Mouse (Mus musculus) MEL (cell line): ENCODE data around the gene Ceacam2. TPM values are rescaled to one million over a fixed set of nuclear protein-coding genes. Genes with fewer than 3 reads are reported as not detected.
"Not testable (repeated sequence)": the region's sequence is repeated elsewhere in the genome, so short reads cannot be mapped to it uniquely, and the experiment has no call there.

Experiments
- DNase-seq: peaks from one replicate; pipeline ENCODE4 v3.0.0; 2011; ENCODE audit warnings: low read depth, low spot score
- H3K27ac ChIP-seq: 2 replicates; pipeline ENCODE4 v1.5.1; 2012; ENCODE audit warnings: low read depth, mild to moderate bottlenecking, control low read depth, low read length, moderate library complexity; ENCODE audit not compliant: control insufficient read depth
- H3K27me3 ChIP-seq, 2 experiments: fragments of 150-350 bp in 1 of 2; sonication (generic) in 1 of 2; 2 replicates each; pipeline ENCODE4 v1.6.1; 2012; ENCODE audit warnings: low read length in 2 of 2, mild to moderate bottlenecking in 2 of 2, improper control_type of control experiment in 1 of 2, moderate library complexity in 1 of 2; ENCODE audit not compliant: insufficient read depth in 2 of 2, control insufficient read depth in 1 of 2
- H3K36me3 ChIP-seq, 2 experiments: 2 replicates each; pipeline ENCODE4 v1.6.1; 2012 to 2014; ENCODE audit warnings: low read length in 2 of 2, improper control_type of control experiment in 1 of 2, inconsistent platforms in 1 of 2, mild to moderate bottlenecking in 1 of 2; ENCODE audit not compliant: insufficient read depth in 2 of 2, control insufficient read depth in 1 of 2
- H3K4me1 ChIP-seq, 2 experiments: fragments of 150-350 bp in 1 of 2; sonication (generic) in 1 of 2; 2 replicates each; pipeline ENCODE4 v1.6.1; 2012; ENCODE audit warnings: low read length in 2 of 2, improper control_type of control experiment in 1 of 2, mild to moderate bottlenecking in 1 of 2; ENCODE audit not compliant: insufficient read depth in 2 of 2, control insufficient read depth in 1 of 2
- H3K4me3 ChIP-seq, 2 experiments: fragments of 150-350 bp in 1 of 2; sonication (generic) in 1 of 2; 2 replicates each; pipeline ENCODE4 v1.5.1; 2012; ENCODE audit warnings: low read depth in 2 of 2, low read length in 2 of 2, mild to moderate bottlenecking in 2 of 2, moderate library complexity in 2 of 2, control low read depth in 1 of 2, improper control_type of control experiment in 1 of 2; ENCODE audit not compliant: control insufficient read depth in 1 of 2, insufficient read depth in 1 of 2
- H3K79me2 ChIP-seq: 2 replicates; pipeline ENCODE4 v1.6.1; 2012; ENCODE audit warnings: mild to moderate bottlenecking, low read length, moderate library complexity; ENCODE audit not compliant: control insufficient read depth, poor library complexity, insufficient read depth
- H3K9ac ChIP-seq: 2 replicates; pipeline ENCODE4 v1.6.1; 2012; ENCODE audit warnings: low read depth, mild to moderate bottlenecking, control low read depth, low read length, moderate library complexity; ENCODE audit not compliant: control insufficient read depth, poor library complexity, severe bottlenecking
- H3K9me3 ChIP-seq: fragments of 150-350 bp; sonication (generic); replicated peaks from 2 replicates; pipeline ENCODE4 v1.6.1; 2012; ENCODE audit warnings: mild to moderate bottlenecking, low read length, improper control_type of control experiment, moderate library complexity; ENCODE audit not compliant: insufficient read depth
- BHLHE40 ChIP-seq: IDR thresholded peaks from 2 replicates; pipeline ENCODE4 v1.6.1; 2012; ENCODE audit warnings: low read depth, mild to moderate bottlenecking, inconsistent platforms, low read length, improper control_type of control experiment, borderline replicate concordance
- CHD2 ChIP-seq: IDR thresholded peaks from 2 replicates; pipeline ENCODE4 v1.6.1; 2011; ENCODE audit warnings: low read length, improper control_type of control experiment
- CTCF ChIP-seq, 3 experiments: IDR thresholded peaks in 2 of 3; conservative IDR thresholded peaks in 1 of 3; 2 replicates each; pipeline ENCODE4 v1.5.1; 2011 to 2012; ENCODE audit warnings: low read length in 3 of 3, low read depth in 2 of 3, mild to moderate bottlenecking in 2 of 3, improper control_type of control experiment in 1 of 3, inconsistent platforms in 1 of 3, mixed read lengths in 1 of 3, moderate library complexity in 1 of 3; ENCODE audit not compliant: control insufficient read depth in 1 of 3, insufficient read depth in 1 of 3, poor library complexity in 1 of 3, severe bottlenecking in 1 of 3
- ELF1 ChIP-seq: IDR thresholded peaks from 2 replicates; pipeline ENCODE4 v1.6.1; 2014; ENCODE audit warnings: low read depth, mild to moderate bottlenecking, inconsistent platforms, low read length, improper control_type of control experiment, moderate library complexity
- ETS1 ChIP-seq: IDR thresholded peaks from 2 replicates; pipeline ENCODE4 v1.6.1; 2012; ENCODE audit warnings: low read depth, mild to moderate bottlenecking, inconsistent platforms, low read length, improper control_type of control experiment, moderate library complexity
- GABPA ChIP-seq: IDR thresholded peaks from 2 replicates; pipeline ENCODE4 v1.6.1; 2012; ENCODE audit warnings: low read depth, mild to moderate bottlenecking, inconsistent platforms, low read length, improper control_type of control experiment, moderate library complexity
- GATA1 ChIP-seq: IDR thresholded peaks from 2 replicates; pipeline ENCODE4 v1.6.1; 2011; ENCODE audit warnings: low read depth, low read length, improper control_type of control experiment
- HCFC1 ChIP-seq: IDR thresholded peaks from 2 replicates; pipeline ENCODE4 v1.6.1; 2012; ENCODE audit warnings: low read depth, mild to moderate bottlenecking, inconsistent platforms, low read length, improper control_type of control experiment, moderate library complexity
- MAX ChIP-seq: IDR thresholded peaks from 2 replicates; pipeline ENCODE4 v1.6.1; 2011; ENCODE audit warnings: low read length, improper control_type of control experiment
- MAZ ChIP-seq: IDR thresholded peaks from 2 replicates; pipeline ENCODE4 v1.6.1; 2012; ENCODE audit warnings: low read depth, mild to moderate bottlenecking, inconsistent platforms, low read length, improper control_type of control experiment
- MEF2A ChIP-seq: IDR thresholded peaks from 2 replicates; pipeline ENCODE4 v1.6.1; 2014; ENCODE audit warnings: low read depth, mild to moderate bottlenecking, inconsistent platforms, low read length, improper control_type of control experiment; ENCODE audit not compliant: poor library complexity, insufficient replicate concordance, severe bottlenecking; ENCODE audit errors: extremely low read depth
- TBP ChIP-seq: IDR thresholded peaks from 2 replicates; pipeline ENCODE4 v1.8.0; 2011; ENCODE audit warnings: low read depth, low read length, improper control_type of control experiment
- TCF12 ChIP-seq: IDR thresholded peaks from 2 replicates; pipeline ENCODE4 v1.6.1; 2014; ENCODE audit warnings: low read depth, mild to moderate bottlenecking, inconsistent platforms, low read length, improper control_type of control experiment, moderate library complexity
- USF1 ChIP-seq: IDR thresholded peaks from 2 replicates; pipeline ENCODE4 v1.6.1; 2014; ENCODE audit warnings: low read depth, mild to moderate bottlenecking, inconsistent platforms, low read length, improper control_type of control experiment, moderate library complexity
- ZNF384 ChIP-seq: IDR thresholded peaks from 2 replicates; pipeline ENCODE4 v1.6.1; 2012; ENCODE audit warnings: low read depth, mild to moderate bottlenecking, inconsistent platforms, low read length, improper control_type of control experiment
- polyA plus RNA-seq, 2 experiments: library from polyadenylated mRNA; stranded (reverse) in 1 of 2; unstranded in 1 of 2; fragments of >175 nt in 1 of 2; fragments of >200 nt in 1 of 2; gene quantifications; 2 replicates each; pipeline versions ENCODE4 v1.2.1 to v1.2.4; 2012; ENCODE audit warnings: low replicate concordance in 2 of 2, low read depth in 1 of 2; ENCODE audit not compliant: insufficient read length in 2 of 2, insufficient read depth in 1 of 2, missing spikeins in 1 of 2
- total RNA-seq: library from RNA; depleted of rRNA; stranded (reverse); fragments of 300-350 nt; gene quantifications from 2 replicates; pipeline ENCODE4 v1.2.3, GENCODE M21; 2012

Ceacam2 gene
- total and polyA plus RNA-seq, 3 experiments: 0.13 TPM; not detected in 2

DNA sequence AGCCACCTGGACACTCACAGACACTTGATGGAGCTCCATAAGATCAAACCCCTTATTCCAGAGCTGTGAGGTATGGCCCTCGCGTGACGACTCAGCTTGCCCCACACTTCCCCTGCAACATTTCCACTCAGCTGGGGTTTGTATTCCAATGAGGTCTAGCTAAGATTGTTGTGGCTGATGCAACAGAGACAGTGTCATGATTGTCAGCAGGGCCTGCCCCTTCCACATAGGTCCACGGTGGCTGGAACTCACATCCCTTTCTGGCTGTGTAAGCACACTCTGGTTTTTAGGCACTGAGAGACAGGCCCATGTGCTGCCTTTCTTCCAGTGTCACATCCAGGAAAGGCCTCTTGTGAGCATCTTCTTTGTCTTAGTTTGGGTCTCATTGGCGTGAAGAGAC, 45.0 kb upstream of the Ceacam2 start:
- Histone ChIP-seq H3K9me3 (no peaks in the 10 kb centered on the region), H3K79me2 (no peaks in the 10 kb centered on the region), H3K36me3 (no peaks in the 10 kb centered on the region), H3K27me3 (no peaks in the 10 kb centered on the region), H3K4me3 (no peak overlapping the region), H3K9ac (no peak overlapping the region), H3K27ac (no peak overlapping the region), H3K4me1 (no peaks in the 10 kb centered on the region)
- TF ChIP-seq MAX: no peak
- no peak for TF ChIP-seq CHD2
- no peak for TF ChIP-seq ELF1
- TF ChIP-seq USF1: no peak
- TF ChIP-seq GATA1: no peak
- no peak for TF ChIP-seq BHLHE40
- no peak for DNase-seq

GRCm38 (mm10) chr7:25582301-25582810, 42.7 kb upstream of the Ceacam2 start:
- no peaks in the 10 kb centered on the region for H3K36me3 ChIP-seq
- no peaks in the 10 kb centered on the region for H3K4me1 ChIP-seq
- H3K27me3 ChIP-seq: no peaks in the 10 kb centered on the region
- DNase-seq: no peak
- no peak overlapping the region for H3K9ac ChIP-seq
- no peak overlapping the region for H3K27ac ChIP-seq
- H3K79me2 ChIP-seq: no peaks in the 10 kb centered on the region
- no peaks in the 10 kb centered on the region for H3K9me3 ChIP-seq
- H3K4me3 ChIP-seq: no peak overlapping the region
- TF ChIP-seq ELF1 (no peak), CTCF (IDR thresholded peaks at IDR 0.05 in 2 of 3, conservative IDR thresholded peaks at IDR 0.05 in 1 of 3; ENCODE audit: control insufficient read depth in 1 of 3, insufficient read depth in 1 of 3, low read depth in 2 of 3, low read length in 3 of 3, poor library complexity in 1 of 3, severe bottlenecking in 1 of 3) (no peak), MEF2A (no peak), GABPA (no peak), TCF12 (no peak), ETS1 (no peak), MAZ (no peak), TBP (no peak), HCFC1 (no peak), ZNF384 (no peak)

GRCm38 (mm10) chr7:25579441-25579840, 39.8 kb upstream of the Ceacam2 start:
- H3K4me1 ChIP-seq: no peaks in the 10 kb centered on the region
- no peaks in the 10 kb centered on the region for H3K27me3 ChIP-seq
- H3K36me3 ChIP-seq: no peaks in the 10 kb centered on the region
- DNase-seq: no peak
- H3K9ac ChIP-seq: no peak overlapping the region
- H3K27ac ChIP-seq: no peak overlapping the region
- no peaks in the 10 kb centered on the region for H3K9me3 ChIP-seq
- no peak overlapping the region for H3K4me3 ChIP-seq
- H3K79me2 ChIP-seq: no peaks in the 10 kb centered on the region
- no peak for TF ChIP-seq ELF1

DNA sequence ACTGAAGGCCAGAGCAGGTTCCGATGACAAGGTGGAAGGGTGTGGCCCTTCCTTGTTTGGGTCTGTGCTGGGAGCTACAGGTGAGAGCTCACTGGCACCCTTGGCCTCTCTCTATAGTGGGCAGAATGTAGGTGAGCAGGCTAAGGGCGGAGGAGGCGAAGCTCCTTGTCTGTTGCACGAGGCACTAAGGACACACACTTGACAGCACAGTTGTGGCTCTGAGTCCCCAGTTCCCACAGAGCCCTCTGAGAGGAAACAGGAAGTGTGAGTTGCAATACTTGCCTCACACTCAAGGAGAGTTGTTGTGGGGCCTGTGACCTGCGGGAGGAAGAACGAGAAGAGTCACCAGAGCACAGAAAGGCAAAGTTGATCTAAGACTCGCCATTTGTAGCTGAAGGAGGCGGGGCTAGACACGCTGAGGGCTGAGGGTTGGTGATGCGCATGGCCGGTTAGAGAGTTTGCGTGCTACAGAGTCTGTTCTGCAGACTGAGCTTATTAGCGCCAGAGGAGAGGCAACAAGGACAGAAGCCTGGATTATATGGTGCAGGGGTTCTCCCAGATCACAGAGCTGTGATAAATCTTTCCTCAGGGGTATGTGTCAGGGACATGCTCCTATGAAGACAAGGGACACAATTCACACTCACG, 37.3 kb upstream of the Ceacam2 start:
- H3K4me3 ChIP-seq, H3K79me2 ChIP-seq, H3K9me3 ChIP-seq, H3K36me3 ChIP-seq, H3K27ac ChIP-seq, H3K9ac ChIP-seq, H3K4me1 ChIP-seq, DNase-seq, H3K27me3 ChIP-seq: not testable (repeated sequence)

DNA sequence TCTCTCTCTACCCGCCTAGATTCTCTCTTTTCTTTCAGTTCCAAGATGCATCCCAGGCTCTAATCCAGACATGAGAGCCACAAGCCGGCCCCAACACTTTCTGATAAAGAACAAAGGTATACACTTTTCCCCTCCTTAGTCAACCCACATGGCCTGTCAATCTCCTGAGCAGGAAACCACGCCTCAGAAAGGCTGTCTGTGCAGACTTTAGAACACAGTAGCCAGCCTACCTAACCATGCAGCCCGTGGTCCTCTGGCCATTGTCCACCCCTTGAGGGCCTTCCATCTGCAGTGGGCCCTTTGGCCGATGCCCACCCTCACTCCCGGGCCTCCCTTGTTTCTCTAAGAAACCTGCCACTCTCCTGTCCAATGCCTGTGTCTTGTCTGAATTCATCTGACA, 36.7 kb upstream of the Ceacam2 start:
- not testable (repeated sequence) for H3K36me3 ChIP-seq, H3K4me3 ChIP-seq, H3K79me2 ChIP-seq, H3K9me3 ChIP-seq, H3K9ac ChIP-seq, H3K27ac ChIP-seq, DNase-seq, H3K27me3 ChIP-seq, H3K4me1 ChIP-seq
